Mouse (Mus musculus): ENCODE data around the gene Dhx15. TPM values are rescaled to one million over a fixed set of nuclear protein-coding genes. Genes with fewer than 3 reads are reported as not detected.

Gene Dhx15
- total RNA-seq, 2 experiments from 2014 or later, result 53.4 TPM

GRCm38 (mm10) chr5:52112953-52113841 is 77.1 kb downstream of the Dhx15 start:
- intact Hi-C loops (cut with DNase I), result no loop called here
- peak; percentile 13 to 32 for DNase-seq

GRCm38 (mm10) chr5:52112191-52112760 is 78.0 kb downstream of the Dhx15 start:
- intact Hi-C loops (cut with DNase I), result no loop called here

GRCm38 (mm10) chr5:52110808-52111663 is 79.3 kb downstream of the Dhx15 start:
- DNase-seq, result no peak
- intact Hi-C loops (cut with DNase I), result no loop called here

More at GRCm38 (mm10) chr5:52112191-52112760, 78.0 kb downstream of the Dhx15 start:
- no peak for DNase-seq

Small RNA genes lying within 50 kb of the gene (microRNA-seq; reads per million reads assigned to microRNA genes)
- gene Mir6417 (ENCODE audit: borderline number of aligned reads in 2 of 2), result 0 reads per million in 2 experiments

Other genes starting within 250 kb of the Dhx15 start
- 10 to 100 TPM; 12.7 to 17.2 TPM for gene Sod3, start 173.3 kb upstream of the Dhx15 start, total RNA-seq (2021)